Mouse (Mus musculus) myocyte (in vitro differentiated cells): ENCODE measurements at regions not wholly inside any gene's neighbourhood (a gene's known extent, or its start where the extent isn't known, plus 50 kb on each side); places are given as distances from the start of the nearest gene placed in this dataset.

ENCODE experiments used
- H3K27me3 ChIP-seq: one replicate; pipeline ENCODE4 v1.6.1; 2011; ENCODE audit not compliant: control insufficient read depth, insufficient read depth, insufficient read length
- H3K36me3 ChIP-seq: one replicate; pipeline ENCODE4 v1.6.1; 2011; ENCODE audit not compliant: control insufficient read depth, insufficient read depth
- H3K4me2 ChIP-seq: one replicate; pipeline ENCODE4 v1.6.1; 2011; ENCODE audit warnings: low read depth, control low read depth
- H3K4me3 ChIP-seq: one replicate; pipeline ENCODE4 v1.5.1; 2011; ENCODE audit warnings: mild to moderate bottlenecking, control low read depth, moderate library complexity
- H3K79me2 ChIP-seq: one replicate; pipeline ENCODE4 v1.6.1; 2011; ENCODE audit not compliant: control insufficient read depth, insufficient read depth
- H3ac ChIP-seq: one replicate; pipeline ENCODE4 v1.6.1; 2011; ENCODE audit not compliant: control insufficient read depth, insufficient read length
- CEBPB ChIP-seq: IDR thresholded peaks from 2 replicates; pipeline ENCODE4 v1.6.1; 2011; ENCODE audit warnings: mild to moderate bottlenecking, moderate library complexity; ENCODE audit not compliant: poor library complexity, insufficient read depth, severe bottlenecking
- E2F4 ChIP-seq: IDR thresholded peaks from one replicate; pipeline ENCODE4 v1.6.1; 2011; ENCODE audit warnings: mild to moderate bottlenecking, control low read depth, moderate library complexity; ENCODE audit not compliant: insufficient read depth
- MAX ChIP-seq: IDR thresholded peaks from one replicate; pipeline ENCODE4 v1.6.1; 2011; ENCODE audit warnings: low read depth, mild to moderate bottlenecking, control low read depth
- MYOD1 ChIP-seq, 3 experiments: IDR thresholded peaks; one replicate each; pipeline ENCODE4 v1.6.1; 2011; ENCODE audit warnings: control low read depth in 2 of 3, low read depth in 2 of 3, mild to moderate bottlenecking in 2 of 3, moderate library complexity in 1 of 3; ENCODE audit not compliant: insufficient read length in 2 of 3, control insufficient read depth in 1 of 3
- MYOG ChIP-seq, 3 experiments: IDR thresholded peaks; one replicate each; pipeline ENCODE4 v1.6.1; 2011; ENCODE audit warnings: control low read depth in 2 of 3, low read depth in 2 of 3, mild to moderate bottlenecking in 2 of 3; ENCODE audit not compliant: insufficient read length in 2 of 3, control insufficient read depth in 1 of 3, insufficient read depth in 1 of 3
- POLR2A ChIP-seq: IDR thresholded peaks from one replicate; pipeline ENCODE4 v1.6.1; 2011; ENCODE audit warnings: low read depth, mild to moderate bottlenecking, control low read depth, moderate library complexity; ENCODE audit not compliant: insufficient read length
- POLR2AphosphoS2 ChIP-seq: IDR thresholded peaks from one replicate; pipeline ENCODE4 v1.6.1; 2011; ENCODE audit warnings: low read depth, control low read depth; ENCODE audit not compliant: insufficient read length
- REST ChIP-seq: IDR thresholded peaks from one replicate; pipeline ENCODE4 v1.6.1; 2011; ENCODE audit warnings: mild to moderate bottlenecking, control low read depth, moderate library complexity; ENCODE audit not compliant: insufficient read depth, insufficient read length
- SRF ChIP-seq: IDR thresholded peaks from one replicate; pipeline ENCODE4 v1.6.1; 2011; ENCODE audit warnings: low read depth; ENCODE audit not compliant: control insufficient read depth, insufficient read length
- TCF12 ChIP-seq: IDR thresholded peaks from one replicate; pipeline ENCODE4 v1.6.1; 2011; ENCODE audit warnings: mild to moderate bottlenecking, control low read depth; ENCODE audit not compliant: poor library complexity, insufficient read depth, severe bottlenecking
- TCF3 ChIP-seq: IDR thresholded peaks from one replicate; pipeline ENCODE4 v1.6.1; 2011; ENCODE audit warnings: low read depth, control low read depth; ENCODE audit not compliant: insufficient read length
- USF1 ChIP-seq: IDR thresholded peaks from one replicate; pipeline ENCODE4 v1.6.1; 2011; ENCODE audit warnings: low read depth, mild to moderate bottlenecking, control low read depth, moderate library complexity

DNA sequence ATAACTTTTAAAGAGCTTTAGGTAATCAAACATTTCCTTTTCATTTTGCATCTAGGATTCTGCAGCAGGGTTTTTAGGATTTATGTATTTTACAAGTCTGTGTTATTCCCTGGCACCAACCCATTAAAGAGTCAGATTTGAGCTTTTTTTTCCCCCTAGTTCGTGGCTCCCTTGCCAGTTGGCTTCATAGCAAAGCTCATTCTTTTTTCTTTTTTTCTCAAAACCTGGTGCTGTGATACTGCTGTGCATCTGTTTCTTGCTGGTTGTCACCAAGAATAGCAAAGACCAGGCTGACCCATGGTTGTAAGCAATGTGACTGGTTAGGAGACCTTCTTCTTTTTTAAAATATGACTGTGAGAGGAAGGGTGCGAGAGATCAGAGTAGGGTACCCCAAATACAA, 93.7 kb upstream of the Cntn1 start:
- H3K36me3 ChIP-seq: no peaks in the 10 kb centered on the region
- no peaks in the 10 kb centered on the region for H3K79me2 ChIP-seq
- H3K4me3 ChIP-seq: no peak overlapping the region
- no peaks in the 10 kb centered on the region for H3K27me3 ChIP-seq
- TF ChIP-seq E2F4 (no peak), MAX (no peak), USF1 (no peak), POLR2A (no peak), REST (no peak), SRF (no peak), POLR2AphosphoS2 (no peak), TCF3 (no peak), MYOD1 (IDR thresholded peaks at IDR 0.05; ENCODE audit: control insufficient read depth in 1 of 3, insufficient read length in 2 of 3, low read depth in 2 of 3) (no peak), CEBPB (no peak), TCF12 (no peak), MYOG (IDR thresholded peaks at IDR 0.05; ENCODE audit: control insufficient read depth in 1 of 3, insufficient read depth in 1 of 3, insufficient read length in 2 of 3, low read depth in 2 of 3) (no peak)
- H3ac ChIP-seq: no peak overlapping the region
- H3K4me2 ChIP-seq: no peak overlapping the region

GRCm38 (mm10) chr15:91965172-91965571, 85.8 kb upstream of the Cntn1 start:
- H3K36me3 ChIP-seq: no peaks in the 10 kb centered on the region

GRCm38 (mm10) chr15:91969378-91969777, 81.6 kb upstream of the Cntn1 start:
- no peaks in the 10 kb centered on the region for H3K79me2 ChIP-seq
- no peaks in the 10 kb centered on the region for H3K27me3 ChIP-seq
- H3ac ChIP-seq: no peak overlapping the region
- TF ChIP-seq TCF12 (no peak), MAX (no peak), USF1 (no peak), POLR2A (no peak)
- no peaks in the 10 kb centered on the region for H3K36me3 ChIP-seq
- no peak overlapping the region for H3K4me2 ChIP-seq
- H3K4me3 ChIP-seq: no peak overlapping the region

More at GRCm38 (mm10) chr15:91965172-91965571, 85.8 kb upstream of the Cntn1 start:
- Histone ChIP-seq H3ac (no peak overlapping the region), H3K79me2 (no peaks in the 10 kb centered on the region), H3K4me2 (no peak overlapping the region), H3K4me3 (no peak overlapping the region), H3K27me3 (no peaks in the 10 kb centered on the region)
- TF ChIP-seq SRF: no peak
- no peak for TF ChIP-seq MYOD1 (IDR thresholded peaks at IDR 0.05; ENCODE audit: control insufficient read depth in 1 of 3, insufficient read length in 2 of 3, low read depth in 2 of 3)
- TF ChIP-seq CEBPB: no peak
- no peak for TF ChIP-seq POLR2AphosphoS2
- no peak for TF ChIP-seq TCF12
- no peak for TF ChIP-seq MYOG (IDR thresholded peaks at IDR 0.05; ENCODE audit: control insufficient read depth in 1 of 3, insufficient read depth in 1 of 3, insufficient read length in 2 of 3, low read depth in 2 of 3)
- TF ChIP-seq TCF3: no peak
- TF ChIP-seq MAX: no peak
- TF ChIP-seq POLR2A: no peak
- no peak for TF ChIP-seq E2F4
- no peak for TF ChIP-seq REST
- no peak for TF ChIP-seq USF1

GRCm38 (mm10) chr15:91971411-91971810, 79.6 kb upstream of the Cntn1 start:
- no peak overlapping the region for H3K4me3 ChIP-seq
- peak overlapping the region; percentile 7 for H3K4me2 ChIP-seq
- no peaks in the 10 kb centered on the region for H3K79me2 ChIP-seq
- H3ac ChIP-seq: no peak overlapping the region
- no peaks in the 10 kb centered on the region for H3K36me3 ChIP-seq
- no peak for TF ChIP-seq E2F4
- no peaks in the 10 kb centered on the region for H3K27me3 ChIP-seq

GRCm38 (mm10) chr15:91971846-91972245, 79.1 kb upstream of the Cntn1 start:
- H3ac ChIP-seq: no peak overlapping the region
- peak overlapping the region; percentile 7 for H3K4me2 ChIP-seq
- no peaks in the 10 kb centered on the region for H3K79me2 ChIP-seq
- no peak overlapping the region for H3K4me3 ChIP-seq
- H3K27me3 ChIP-seq: no peaks in the 10 kb centered on the region
- TF ChIP-seq POLR2A (no peak), CEBPB (no peak), TCF12 (no peak), MYOD1 (IDR thresholded peaks at IDR 0.05; ENCODE audit: control insufficient read depth in 1 of 3, insufficient read length in 2 of 3, low read depth in 2 of 3) (no peak), SRF (no peak), MYOG (IDR thresholded peaks at IDR 0.05; ENCODE audit: control insufficient read depth in 1 of 3, insufficient read depth in 1 of 3, insufficient read length in 2 of 3, low read depth in 2 of 3) (no peak), MAX (no peak), TCF3 (no peak)
- no peaks in the 10 kb centered on the region for H3K36me3 ChIP-seq
